Mouse (Mus musculus): ENCODE results near the gene Luc7l3.

The Luc7l3 gene

DNA sequence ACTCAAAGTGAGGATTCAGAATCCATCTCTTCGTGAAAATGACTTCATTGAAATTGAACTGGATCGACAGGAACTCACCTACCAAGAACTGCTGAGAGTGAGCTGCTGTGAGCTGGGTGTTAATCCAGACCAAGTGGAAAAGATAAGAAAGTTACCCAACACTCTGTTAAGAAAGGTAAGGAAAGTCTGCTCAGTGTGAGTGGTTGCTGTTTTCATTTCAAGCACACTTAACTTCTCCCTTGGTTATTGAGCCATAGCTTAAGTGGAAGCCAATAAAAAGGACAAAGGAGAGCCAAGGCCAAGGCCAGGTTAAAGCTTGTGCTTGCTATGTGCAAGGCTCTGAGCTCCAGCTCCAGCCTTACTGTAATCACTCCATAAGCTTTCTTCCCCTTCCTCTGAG, 16.6 kb upstream of the Luc7l3 start:
- no peak for DNase-seq (ENCODE audit: low read depth, low spot score)

DNA sequence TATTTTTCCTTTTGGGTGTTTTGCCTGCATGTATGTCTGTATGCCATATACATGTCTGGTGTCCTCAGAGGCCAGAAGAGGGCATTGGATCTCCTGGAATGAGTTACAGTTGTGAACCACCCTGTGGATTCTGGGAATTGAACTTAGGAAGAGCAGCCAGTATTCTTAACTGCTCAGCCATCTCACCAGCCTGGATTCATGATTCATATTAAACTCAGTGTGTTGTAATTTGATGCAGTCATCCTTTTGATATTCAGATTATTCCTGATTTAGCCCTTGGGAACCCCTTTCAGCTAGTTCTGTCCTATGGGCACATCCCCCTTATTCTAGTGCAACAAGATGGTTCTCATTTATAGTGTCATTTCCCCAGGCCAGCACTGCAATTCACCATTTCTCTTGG, 14.8 kb upstream of the Luc7l3 start:
- no peak for DNase-seq (ENCODE audit: low read depth, low spot score)

DNA sequence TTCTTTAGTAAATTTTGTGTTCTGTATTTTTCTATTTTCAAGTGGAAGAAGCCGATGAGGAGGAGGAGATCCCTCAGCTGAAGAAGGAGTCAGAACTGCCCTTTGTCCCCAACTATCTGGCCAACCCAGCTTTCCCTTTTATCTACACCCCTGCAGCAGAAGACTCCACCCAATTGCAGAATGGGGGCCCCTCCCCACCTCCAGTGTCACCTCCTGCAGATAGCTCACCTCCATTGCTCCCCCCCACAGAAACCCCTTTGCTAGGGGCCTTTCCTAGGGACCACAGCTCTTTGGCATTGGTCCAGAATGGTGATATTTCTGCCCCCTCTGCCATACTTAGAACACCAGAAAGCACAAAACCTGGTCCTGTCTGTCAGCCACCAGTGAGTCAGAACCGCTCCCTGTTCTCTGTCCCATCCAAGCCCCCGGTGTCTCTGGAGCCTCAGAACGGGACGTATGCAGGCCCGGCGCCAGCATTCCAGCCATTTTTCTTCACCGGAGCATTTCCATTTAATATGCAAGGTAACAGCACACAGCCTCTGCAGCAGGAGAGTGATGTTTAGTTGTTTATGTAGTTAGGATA, 12.7 kb upstream of the Luc7l3 start:
- no peak for DNase-seq (ENCODE audit: low read depth, low spot score)

DNA sequence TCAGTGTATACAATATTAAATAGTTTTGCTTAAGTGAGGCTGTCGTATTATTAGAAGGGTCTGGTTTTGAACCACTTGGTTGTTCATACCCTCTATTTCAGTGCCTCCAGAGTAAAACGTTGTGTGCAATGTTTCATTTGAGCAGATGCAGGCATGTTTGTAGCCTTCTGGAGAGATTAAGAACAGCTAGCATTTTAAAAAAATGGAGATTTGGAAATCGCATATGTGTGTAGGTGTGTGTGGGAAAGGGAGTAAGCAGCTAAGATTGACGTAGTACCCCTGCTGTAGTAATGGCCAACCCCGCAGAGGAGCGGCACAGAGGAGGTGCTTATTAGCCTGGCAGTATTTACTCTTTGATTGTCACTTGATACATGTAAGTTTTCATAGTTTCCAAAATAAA, 10.9 kb upstream of the Luc7l3 start:
- DNase-seq (ENCODE audit: low read depth, low spot score) = peak; percentile 69

DNA sequence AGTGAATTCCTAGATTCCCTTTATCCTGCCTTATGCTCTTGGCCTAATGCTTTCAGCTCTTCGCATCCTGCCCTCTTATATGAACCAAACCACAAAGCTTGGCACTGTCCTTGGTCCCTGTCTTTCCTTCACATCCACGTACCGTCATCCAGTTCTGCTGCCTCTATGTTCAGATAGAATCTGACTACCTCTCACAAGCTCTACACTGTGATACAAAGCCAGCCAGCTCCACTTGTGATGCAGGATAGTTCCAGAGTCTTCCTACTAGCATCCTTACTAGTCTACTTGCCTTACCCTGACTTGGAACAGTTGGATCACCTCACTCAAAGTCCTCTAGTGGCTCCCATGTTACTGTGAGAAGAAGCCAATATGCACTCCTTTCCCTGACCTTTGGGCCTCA, 8.4 kb upstream of the Luc7l3 start:
- DNase-seq (ENCODE audit: low read depth, low spot score) = no peak

DNA sequence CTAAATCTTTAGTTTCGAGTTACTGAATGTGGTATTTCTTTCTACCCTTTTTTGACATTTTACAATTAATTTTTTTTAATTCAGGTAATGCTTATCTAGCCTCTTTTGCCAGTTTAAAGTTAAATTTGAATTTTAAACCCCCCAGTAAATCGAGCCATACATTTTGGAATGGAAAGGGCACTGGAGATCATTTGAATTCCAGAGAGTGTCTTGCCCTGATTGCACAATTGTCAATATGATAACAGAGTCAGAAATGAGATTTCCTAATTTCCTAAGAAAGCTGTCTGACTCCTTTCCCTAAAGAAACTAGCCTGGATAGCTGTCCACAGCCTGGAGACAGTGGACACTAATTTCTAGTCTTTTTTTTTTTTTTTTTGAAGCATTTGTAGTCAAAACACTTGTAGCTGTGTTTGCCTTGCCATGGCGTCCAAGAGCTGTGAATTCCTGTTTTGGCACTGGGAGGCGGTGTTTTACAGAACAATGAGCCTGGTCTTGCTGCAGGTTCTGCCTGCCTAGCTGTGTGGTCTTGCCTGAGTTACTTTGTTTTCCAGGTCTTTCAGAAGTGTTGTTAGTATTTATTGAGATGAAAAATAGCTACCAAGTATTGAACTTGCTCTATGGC, 7.6 kb upstream of the Luc7l3 start:
- DNase-seq (ENCODE audit: low read depth, low spot score) = peak; percentile 92

DNA sequence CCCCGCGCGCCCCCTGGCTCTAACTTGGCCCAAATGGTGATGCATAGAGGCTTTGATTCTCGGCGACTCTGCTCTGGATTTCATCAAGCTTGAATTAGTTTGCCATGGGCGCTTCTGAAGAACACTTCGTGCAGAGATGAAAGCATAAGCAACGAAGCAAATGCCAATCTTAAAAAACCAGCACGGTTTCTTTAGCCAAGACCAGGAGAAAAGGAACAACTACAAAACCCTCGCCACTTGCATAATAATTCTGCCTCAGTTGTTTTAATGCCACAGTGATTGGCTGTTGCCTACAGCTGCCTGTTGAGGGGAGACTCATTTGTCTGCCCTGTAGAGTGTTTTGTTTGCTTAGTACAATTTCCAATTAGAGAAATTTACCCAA, 6.8 kb upstream of the Luc7l3 start:
- DNase-seq (ENCODE audit: low read depth, low spot score) = peak; percentile 60

DNA sequence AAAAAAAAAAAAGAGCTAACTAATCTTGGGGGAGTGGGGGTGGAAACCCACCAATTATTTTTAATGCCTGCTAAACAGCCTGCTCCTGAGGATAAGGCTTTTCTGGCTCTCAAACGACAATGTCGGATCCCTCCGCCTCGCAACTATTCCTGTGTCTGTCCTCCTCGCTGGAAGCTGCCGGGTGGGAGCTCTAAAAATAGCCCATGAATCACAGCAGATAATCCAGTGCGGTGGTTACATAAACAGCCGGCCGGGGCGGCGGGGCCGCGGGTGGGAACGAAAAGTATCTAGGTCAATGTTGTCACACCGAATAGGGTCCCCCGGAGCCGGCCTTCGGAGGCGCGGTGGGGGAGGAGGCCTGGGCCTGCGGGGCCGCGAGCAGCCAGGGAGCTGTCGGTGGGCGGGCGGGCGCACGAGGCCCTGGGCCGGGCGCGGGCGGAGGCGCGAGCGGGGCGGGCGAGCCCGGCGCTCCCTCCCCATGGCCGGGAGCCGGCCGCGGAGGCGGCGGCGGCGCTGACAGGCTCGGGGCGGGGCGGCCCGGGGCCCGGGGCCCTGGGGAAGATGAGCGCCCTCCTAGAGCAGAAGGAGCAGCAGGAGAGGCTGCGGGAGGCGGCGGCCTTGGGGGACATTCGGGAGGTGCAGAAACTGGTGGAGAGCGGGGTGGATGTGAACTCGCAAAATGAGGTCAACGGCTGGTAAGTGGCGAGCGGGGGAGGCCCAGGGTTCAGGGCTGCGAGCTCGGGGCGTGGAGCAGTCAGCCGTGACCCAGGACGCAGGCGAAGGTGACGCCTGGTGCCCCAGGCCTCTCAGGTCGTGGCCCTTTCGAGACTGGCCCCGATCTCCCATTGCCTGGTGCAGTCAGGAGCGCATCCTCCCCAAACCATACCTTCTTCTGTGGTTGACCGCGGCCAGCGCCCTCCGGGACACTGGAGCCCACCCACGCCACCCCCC, 6.2 kb upstream of the Luc7l3 start, which contains the start of gene Ankrd40:
TSS of gene Ankrd40 (plus strand) at position 309 of the 951 bp plus-strand sequence.
- peak; percentile 99 for DNase-seq (ENCODE audit: low read depth, low spot score)

DNA sequence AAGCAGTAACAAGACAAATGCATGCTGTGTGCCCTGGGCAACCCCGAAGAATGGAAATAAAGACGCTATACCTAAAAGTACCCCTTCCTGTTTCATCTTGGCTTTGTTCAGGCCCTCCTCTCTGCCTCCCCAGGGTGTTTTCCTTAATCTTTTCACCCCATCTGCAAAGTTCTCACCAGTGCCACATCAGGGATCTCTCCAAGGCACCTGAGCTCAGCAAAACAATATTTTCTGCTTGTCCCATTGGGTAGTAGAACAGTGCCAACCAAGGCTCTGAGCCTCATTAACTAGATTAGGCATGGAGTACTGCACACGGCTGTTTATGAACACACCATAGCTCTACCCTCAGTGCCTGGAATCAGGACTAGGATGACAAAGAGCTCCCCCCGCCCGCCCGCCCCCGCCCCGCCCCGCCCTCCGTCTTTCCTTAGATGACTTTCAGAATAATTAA, 5.2 kb upstream of the Luc7l3 start:
- DNase-seq (ENCODE audit: low read depth, low spot score) = peak; percentile 94

DNA sequence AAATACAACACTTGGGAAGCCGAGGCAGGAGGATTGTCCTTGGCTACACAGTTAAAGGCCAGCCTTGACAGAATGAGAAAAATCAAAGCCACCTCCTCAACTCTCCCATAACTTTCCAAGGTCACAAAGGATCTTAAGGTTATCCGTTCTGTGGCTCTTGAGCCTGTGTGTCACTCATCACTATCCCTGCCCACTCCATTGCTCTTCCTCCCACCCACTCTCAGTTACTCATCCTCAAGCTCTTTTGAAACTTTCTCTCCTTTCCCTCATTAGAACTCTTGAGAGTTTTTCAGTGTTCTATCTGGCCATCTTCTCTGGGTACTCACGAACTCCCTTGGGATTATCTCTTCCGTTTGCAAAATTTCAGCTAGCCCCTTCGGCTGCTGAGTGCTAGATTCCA, 2.8 kb upstream of the Luc7l3 start:
- no peak for DNase-seq (ENCODE audit: low read depth, low spot score)

DNA sequence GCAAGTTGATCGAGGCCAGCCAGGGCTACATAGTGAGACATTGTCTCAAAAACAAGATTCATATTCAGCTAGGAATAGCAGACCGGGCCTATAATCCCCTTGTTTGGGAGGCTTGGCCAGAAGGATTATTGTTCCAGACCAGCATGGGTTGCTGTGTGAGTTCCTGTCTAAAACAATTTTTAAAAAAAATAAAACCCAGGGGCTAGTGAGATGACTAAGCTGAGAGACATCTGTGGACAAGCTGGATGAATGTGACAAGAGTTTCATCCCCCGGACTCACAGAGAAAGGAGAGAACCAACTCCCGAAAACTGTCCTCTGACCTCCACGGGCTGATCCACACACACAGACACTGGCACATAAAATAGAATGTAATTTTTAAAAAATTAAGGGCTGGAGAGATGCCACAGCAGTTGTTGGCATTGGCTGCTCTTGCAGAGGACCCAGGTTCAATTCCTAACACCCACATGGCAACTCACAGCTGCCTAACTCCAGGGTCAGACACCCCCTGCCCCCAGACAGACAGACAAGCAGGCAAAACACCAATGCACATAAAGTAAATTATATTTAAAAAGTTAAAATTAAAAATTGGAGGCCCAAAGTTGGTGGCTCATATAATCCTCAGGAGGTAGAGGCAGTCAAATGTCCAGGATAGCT, 1.6 kb upstream of the Luc7l3 start:
- no peak for DNase-seq (ENCODE audit: low read depth, low spot score)

DNA sequence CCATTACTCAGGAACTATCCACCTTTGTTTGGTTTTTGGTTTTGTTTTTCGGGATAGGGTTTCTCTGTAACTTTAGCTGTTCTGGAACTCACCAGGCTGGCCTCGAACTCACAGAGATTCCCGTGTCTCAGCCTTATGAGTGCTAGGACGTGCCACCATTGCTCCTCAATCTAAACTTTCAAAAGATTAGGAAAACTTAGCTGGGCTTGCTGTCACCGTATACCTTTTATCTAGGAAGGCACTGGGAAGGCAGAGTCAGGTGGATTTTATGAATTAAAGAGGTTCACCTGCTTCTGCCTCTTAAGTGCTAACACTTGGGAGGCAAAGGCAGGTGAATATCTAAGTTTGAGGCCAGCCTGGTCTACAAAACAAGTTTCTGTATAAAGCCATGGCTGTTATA, 848 bp upstream of the Luc7l3 start:
- no peak for DNase-seq (ENCODE audit: low read depth, low spot score)

DNA sequence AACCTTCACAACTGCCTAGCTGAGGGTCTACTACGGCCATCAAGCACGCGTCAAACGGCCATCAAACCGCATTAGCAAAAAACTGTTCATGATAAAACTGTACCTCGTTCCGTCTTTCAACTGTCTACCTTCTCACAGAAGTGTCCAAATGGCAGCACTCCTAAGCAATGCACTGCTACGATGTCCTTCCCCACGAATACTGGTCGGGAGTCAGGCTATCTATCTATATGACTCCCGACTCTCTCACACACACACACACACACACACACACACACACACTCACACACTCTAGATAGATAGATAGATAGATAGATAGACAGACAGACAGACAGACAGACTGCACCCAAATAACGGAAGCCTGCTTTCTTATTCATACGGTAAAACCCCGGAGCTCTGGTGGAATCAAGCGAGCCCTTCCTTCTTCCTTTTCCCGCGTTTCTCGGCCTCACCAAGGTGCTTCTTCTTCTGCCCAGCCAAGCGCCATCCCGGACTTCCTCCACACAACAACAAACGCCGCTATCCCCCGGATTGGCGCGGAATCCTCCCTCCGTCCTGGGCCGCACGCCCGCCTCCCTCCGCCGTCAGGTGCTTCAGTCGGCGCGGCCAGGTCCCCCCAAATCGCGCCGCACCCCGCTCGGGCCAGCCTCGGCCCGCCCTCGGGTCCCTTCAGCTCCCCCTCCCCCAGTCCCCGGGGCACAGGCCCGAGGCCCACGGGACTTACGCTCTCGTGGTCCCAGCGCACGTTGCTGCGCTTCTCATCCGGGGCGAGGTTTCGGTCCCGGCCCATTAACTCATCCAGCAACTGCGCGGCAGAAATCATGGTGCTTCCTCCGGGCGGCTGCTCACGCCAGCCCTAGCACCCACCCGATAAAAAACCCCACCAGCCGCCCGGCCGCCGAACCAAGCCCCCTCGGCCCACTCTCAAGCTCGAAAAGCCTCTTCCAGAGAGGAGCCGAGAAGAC, 538 bp downstream of the Luc7l3 start:
- DNase-seq (ENCODE audit: low read depth, low spot score) = no peak

DNA sequence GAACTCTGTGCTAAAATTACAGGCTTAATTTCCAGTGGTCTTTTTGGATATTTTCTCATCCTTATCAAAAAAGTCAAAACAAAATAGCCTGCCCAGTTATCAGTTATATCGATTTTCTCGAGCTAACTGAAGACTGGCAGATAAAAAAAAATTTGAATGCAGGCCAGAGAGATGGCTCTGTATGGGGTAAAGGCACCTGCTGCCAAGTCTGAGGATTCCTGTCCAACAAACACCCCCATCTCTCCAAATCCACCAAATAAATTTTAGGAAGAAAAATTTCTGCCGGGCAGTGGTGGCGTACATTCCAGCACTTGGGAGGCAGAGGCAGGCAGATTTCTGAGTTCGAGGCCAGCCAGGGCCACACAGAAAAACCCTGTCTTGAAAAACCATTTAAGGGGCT, 3.7 kb downstream of the Luc7l3 start:
- peak; percentile 57 for DNase-seq (ENCODE audit: low read depth, low spot score)

DNA sequence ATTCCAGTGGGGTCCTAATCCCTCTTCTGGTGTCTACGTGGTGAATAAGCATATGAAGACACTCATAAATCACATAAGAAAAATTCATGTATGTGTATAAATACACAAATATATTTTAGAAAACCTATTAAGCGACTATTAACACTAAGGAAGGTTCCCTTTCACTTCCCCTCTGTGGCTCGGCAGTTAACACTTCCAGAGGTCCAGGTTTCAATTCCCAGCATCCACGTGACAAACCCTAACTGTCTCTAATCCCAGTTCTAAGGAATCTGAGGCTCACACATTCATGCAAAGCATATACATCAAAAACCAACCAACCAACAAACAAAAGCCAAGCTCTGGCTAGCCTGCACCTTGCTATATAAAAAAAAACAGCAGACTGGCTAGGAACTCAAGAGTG, 4.3 kb downstream of the Luc7l3 start:
- no peak for DNase-seq (ENCODE audit: low read depth, low spot score)

DNA sequence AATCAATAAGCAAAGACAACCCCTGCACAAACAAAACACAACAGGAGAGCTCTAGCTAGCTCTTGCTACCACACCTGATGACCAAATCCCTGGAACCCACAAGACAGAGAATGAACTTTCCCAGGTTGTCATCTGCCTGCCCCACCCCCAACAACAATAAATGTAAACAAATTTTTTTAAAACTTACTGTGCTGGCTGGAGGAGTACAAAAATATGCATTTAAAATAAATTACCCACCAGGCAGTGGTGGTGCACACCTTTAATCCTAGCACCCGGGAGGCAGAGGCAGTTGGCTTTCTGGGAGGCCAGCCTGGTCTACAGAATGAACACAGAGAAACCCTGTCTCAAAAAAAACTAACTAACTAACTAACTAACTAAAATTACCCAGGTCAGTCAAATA, 4.8 kb downstream of the Luc7l3 start:
- no peak for DNase-seq (ENCODE audit: low read depth, low spot score)

DNA sequence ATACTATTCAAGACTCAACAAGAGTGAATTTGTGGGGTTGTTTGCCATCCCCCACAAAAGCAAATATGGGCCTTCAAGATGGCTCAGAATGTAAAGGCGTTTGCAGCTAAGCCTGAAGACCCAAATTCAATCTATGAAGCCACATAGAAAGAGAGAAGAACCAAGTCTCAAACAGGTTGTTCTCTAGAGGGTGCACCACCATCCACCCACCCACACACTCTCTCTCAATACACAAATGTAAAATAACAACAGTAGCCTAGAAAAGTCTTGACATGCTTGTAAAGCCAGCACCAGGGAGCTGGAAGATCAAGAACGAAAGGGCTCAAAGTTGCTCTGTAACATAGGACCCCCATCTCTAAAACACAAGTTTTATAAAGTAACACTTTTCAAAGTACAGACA, 5.3 kb downstream of the Luc7l3 start:
- DNase-seq (ENCODE audit: low read depth, low spot score) = no peak

DNA sequence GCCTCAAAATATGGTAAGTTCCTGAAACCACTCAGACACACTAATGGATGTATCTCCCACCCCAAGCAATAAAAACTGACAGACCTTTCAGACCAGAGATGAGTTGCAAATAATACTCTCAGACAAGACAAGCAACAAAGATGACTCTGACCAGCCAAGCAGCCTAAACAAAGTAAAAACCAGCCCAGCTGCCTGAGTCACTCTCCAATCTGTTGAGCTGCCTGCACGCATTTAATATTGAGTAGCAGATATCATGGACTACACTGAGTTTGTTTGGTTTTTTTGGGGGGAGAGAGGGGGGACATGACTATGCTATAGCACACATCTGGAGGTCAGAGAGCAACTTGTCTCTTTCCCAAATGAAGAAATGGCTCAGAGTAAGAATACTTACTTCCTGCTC, 6.5 kb downstream of the Luc7l3 start:
- DNase-seq (ENCODE audit: low read depth, low spot score) = no peak

DNA sequence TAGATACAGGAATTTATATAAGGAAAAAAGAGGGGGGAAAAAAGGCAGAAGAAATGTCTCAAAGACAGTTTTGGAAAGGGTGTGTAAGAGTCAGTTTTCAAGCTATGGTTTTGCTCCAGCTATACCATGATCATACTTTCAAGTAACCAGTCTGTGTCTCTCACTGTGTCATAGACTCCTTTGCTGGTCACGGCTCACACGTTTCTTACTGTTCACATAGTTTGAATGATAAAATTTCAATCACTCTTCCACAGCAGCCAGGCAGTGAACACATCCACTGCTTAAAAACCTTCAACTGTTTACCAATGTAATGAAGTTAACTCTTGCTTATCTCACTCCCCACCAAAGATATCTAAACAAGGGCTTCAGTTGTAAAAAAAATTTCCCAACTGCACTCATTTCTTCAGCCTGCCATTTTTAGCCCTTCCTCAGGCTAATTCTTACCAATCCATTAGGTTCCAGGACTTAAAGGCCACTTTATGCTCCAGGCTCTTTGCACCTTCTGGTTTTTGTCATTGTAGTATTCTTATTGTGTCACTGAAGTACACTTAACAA, 7.6 kb downstream of the Luc7l3 start:
- no peak for DNase-seq (ENCODE audit: low read depth, low spot score)

DNA sequence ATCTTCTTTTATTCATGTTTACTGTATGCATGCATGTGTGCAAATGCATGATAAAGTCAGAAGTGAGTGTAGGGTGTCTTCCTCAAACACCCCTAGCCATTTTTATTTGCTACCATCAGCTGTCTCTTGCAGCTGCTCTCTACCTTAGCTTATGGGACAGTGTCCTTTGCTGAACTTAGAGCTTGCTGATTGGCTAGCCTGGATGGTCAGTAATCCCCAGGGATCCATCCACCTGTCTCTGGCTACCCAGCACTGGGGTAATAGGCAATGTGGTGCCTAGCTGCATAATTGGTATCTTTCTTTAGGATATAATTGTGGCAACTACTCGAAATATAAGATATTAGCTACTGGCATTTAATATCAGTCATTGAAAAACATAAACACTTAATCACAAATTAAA, 9.1 kb downstream of the Luc7l3 start:
- no peak for DNase-seq (ENCODE audit: low read depth, low spot score)

Measured in brain, adult 2 months (tissue).